ENCODE assay signal across 9 mouse cellular contexts in genomic region chr2:131096101-131096795, GRCm38 (mm10). TPM values are rescaled to one million over a fixed set of nuclear protein-coding genes. Genes with fewer than 3 reads are reported as not detected.
DNase-seq lines count a peak whose midpoint lies in the region; ATAC-seq and TF ChIP-seq lines count a peak whose summit lies in the region.
"Had no signal": no experiment of that assay in that cellular context is flagged by ENCODE, and none has a peak within 500 bp of the region (broad histone marks: within the 10 kb centered on the region; RNA-seq: fewer than 3 reads in every experiment).

No protein-coding gene starts in this region.

- no peaks in the 10 kb centered on the region for H3K27me3 ChIP-seq in midbrain, embryonic 10.5 days (ENCODE audit: low read depth, poor library complexity, severe bottlenecking)
- H3K27me3 ChIP-seq in midbrain, embryonic 15.5 days (replicated peaks) = no peaks in the 10 kb centered on the region
- no peaks in the 10 kb centered on the region for H3K27me3 ChIP-seq in lung, embryonic 15.5 days
- H3K27me3 ChIP-seq in stomach, embryonic 15.5 days (replicated peaks) = no peaks in the 10 kb centered on the region

- 29% methylated on average over 9 of the region's 9 CpGs for WGBS in midbrain, embryonic 10.5 days
- WGBS in midbrain, embryonic 15.5 days = 22% methylated on average over 9 of the region's 9 CpGs
- 6% methylated on average over 9 of the region's 9 CpGs for WGBS in lung, embryonic 15.5 days
- 8% methylated on average over 9 of the region's 9 CpGs for WGBS in stomach, embryonic 15.5 days

- no peaks in the 10 kb centered on the region for H3K9me3 ChIP-seq in midbrain, embryonic 10.5 days (replicated peaks)
- H3K9me3 ChIP-seq in midbrain, embryonic 15.5 days = no peaks in the 10 kb centered on the region
- H3K9me3 ChIP-seq in lung, embryonic 15.5 days = no peaks in the 10 kb centered on the region
- no peaks in the 10 kb centered on the region for H3K9me3 ChIP-seq in stomach, embryonic 15.5 days

- H3K36me3 ChIP-seq in midbrain, embryonic 10.5 days = no peaks in the 10 kb centered on the region
- no peaks in the 10 kb centered on the region for H3K36me3 ChIP-seq in midbrain, embryonic 15.5 days (replicated peaks)
- no peaks in the 10 kb centered on the region for H3K36me3 ChIP-seq in lung, embryonic 15.5 days
- no peaks in the 10 kb centered on the region for H3K36me3 ChIP-seq in stomach, embryonic 15.5 days

- H3K4me1 ChIP-seq in midbrain, embryonic 10.5 days = peaks cover 11% of the 10 kb centered on the region
- no peaks in the 10 kb centered on the region for H3K4me1 ChIP-seq in midbrain, embryonic 15.5 days
- peaks cover 12% of the 10 kb centered on the region for H3K4me1 ChIP-seq in lung, embryonic 15.5 days
- no peaks in the 10 kb centered on the region for H3K4me1 ChIP-seq in stomach, embryonic 15.5 days

- peak overlapping the region; percentile 20 for H3K4me3 ChIP-seq in midbrain, embryonic 10.5 days
- H3K4me3 ChIP-seq in midbrain, embryonic 15.5 days = no peak overlapping the region
- H3K4me3 ChIP-seq in lung, embryonic 15.5 days = 0 out of 2 replicates have a peak overlapping the region, but pooled peaks have one; percentile 5
- no peak overlapping the region for H3K4me3 ChIP-seq in stomach, embryonic 15.5 days (replicated peaks)

- no peak for TF ChIP-seq CTCF in brain, embryonic 14.5 days (IDR thresholded peaks at IDR 0.05; ENCODE audit: borderline replicate concordance, extremely low read depth, insufficient read depth, insufficient read length)

- H3K27ac ChIP-seq in midbrain, embryonic 10.5 days (replicated peaks) = peak overlapping the region; percentile 80
- H3K27ac ChIP-seq in midbrain, embryonic 15.5 days = no peak overlapping the region
- peak overlapping the region; percentile 88 for H3K27ac ChIP-seq in lung, embryonic 15.5 days
- peak overlapping the region; percentile 87 for H3K27ac ChIP-seq in stomach, embryonic 15.5 days

- no peak for ATAC-seq in midbrain, embryonic 15.5 days (replicated peaks)
- peak; percentile 88 for ATAC-seq in lung, embryonic 15.5 days (ENCODE audit: borderline replicate concordance, extremely low read depth, low FRiP score, low TSS enrichment)
- peak; percentile 90 for ATAC-seq in stomach, embryonic 15.5 days (ENCODE audit: insufficient read depth, low FRiP score, low read depth)

- no peak overlapping the region for H3K9ac ChIP-seq in midbrain, embryonic 15.5 days
- H3K9ac ChIP-seq in lung, embryonic 15.5 days = no peak overlapping the region
- no peak overlapping the region for H3K9ac ChIP-seq in stomach, embryonic 15.5 days

- peak; percentile 40 for DNase-seq in midbrain, embryonic 10.5 days (ENCODE audit: low spot score)
- peak; percentile 27 for DNase-seq in brain, embryonic 14.5 days (ENCODE audit: low read depth)
- DNase-seq in heart, adult 11 months = peak; percentile 99
- peak; percentile 48 for DNase-seq in kidney, adult 18-20 months
- DNase-seq in cerebellum, postnatal 14 days = no peak

- no peak for TF ChIP-seq POLR2A in brain, embryonic 14.5 days (IDR thresholded peaks at IDR 0.05; ENCODE audit: borderline replicate concordance, extremely low read depth, insufficient read depth, insufficient read length, poor library complexity, severe bottlenecking)

- H3K4me2 ChIP-seq in midbrain, embryonic 15.5 days = no peak overlapping the region
- peak overlapping the region; percentile 46 for H3K4me2 ChIP-seq in lung, embryonic 15.5 days
- H3K4me2 ChIP-seq in stomach, embryonic 15.5 days = peak overlapping the region; percentile 33; the same call in 1 of the 2 replicates

RNA-seq across cellular contexts. Expression of gene Siglec1, which starts 9.7 kb away (rescaled TPM):
- polyA plus RNA-seq in midbrain, embryonic 10.5 days (2016; fragmentation: Nextera tagmentation; extraction: Ambion mirVana) = 0.12 TPM in 2 replicates
- 0.27 and 0.59 TPM in 2 replicates for polyA plus RNA-seq in midbrain, embryonic 15.5 days (2015; fragmentation: Nextera tagmentation; extraction: Ambion mirVana)
- polyA plus RNA-seq in brain, embryonic 14.5 days (2012; rRNA removed) = 0.35 and 0.52 TPM in 2 replicates
- 0.44 and 0.47 TPM in 2 replicates for polyA plus RNA-seq in lung, embryonic 15.5 days (2015; fragmentation: Nextera tagmentation; extraction: Ambion mirVana)
- 0.40 and 0.48 TPM in 2 replicates for polyA plus RNA-seq in stomach, embryonic 15.5 days (2015; fragmentation: Nextera tagmentation; extraction: Ambion mirVana)

RNA-seq across cellular contexts. Expression of gene Hspa12b, which starts 30.8 kb away (rescaled TPM):
- polyA plus RNA-seq in midbrain, embryonic 10.5 days (2016; fragmentation: Nextera tagmentation; extraction: Ambion mirVana) = 6.5 and 7.6 TPM in 2 replicates
- polyA plus RNA-seq in midbrain, embryonic 15.5 days (2015; fragmentation: Nextera tagmentation; extraction: Ambion mirVana) = 4.4 and 4.6 TPM in 2 replicates
- polyA plus RNA-seq in brain, embryonic 14.5 days (2012; rRNA removed) = 8.6 and 10.1 TPM in 2 replicates
- polyA plus RNA-seq in lung, embryonic 15.5 days (2015; fragmentation: Nextera tagmentation; extraction: Ambion mirVana) = 15.0 and 16.5 TPM in 2 replicates
- 16.9 TPM in 2 replicates for polyA plus RNA-seq in stomach, embryonic 15.5 days (2015; fragmentation: Nextera tagmentation; extraction: Ambion mirVana)

RNA-seq across cellular contexts. Expression of gene Adam33, which starts 32.6 kb away (rescaled TPM):
- 0.84 and 1.1 TPM in 2 replicates for polyA plus RNA-seq in midbrain, embryonic 10.5 days (2016; fragmentation: Nextera tagmentation; extraction: Ambion mirVana)
- 1.3 and 2.1 TPM in 2 replicates for polyA plus RNA-seq in midbrain, embryonic 15.5 days (2015; fragmentation: Nextera tagmentation; extraction: Ambion mirVana)
- polyA plus RNA-seq in brain, embryonic 14.5 days (2012; rRNA removed) = 4.9 and 5.4 TPM in 2 replicates
- 4.0 and 8.1 TPM in 2 replicates for polyA plus RNA-seq in lung, embryonic 15.5 days (2015; fragmentation: Nextera tagmentation; extraction: Ambion mirVana)
- 7.4 and 8.0 TPM in 2 replicates for polyA plus RNA-seq in stomach, embryonic 15.5 days (2015; fragmentation: Nextera tagmentation; extraction: Ambion mirVana)

RNA-seq across cellular contexts. Expression of gene Gm11037, which starts 37.0 kb away (rescaled TPM):
- polyA plus RNA-seq in midbrain, embryonic 10.5 days (2016; fragmentation: Nextera tagmentation; extraction: Ambion mirVana) = not detected in 2 replicates
- polyA plus RNA-seq in midbrain, embryonic 15.5 days (2015; fragmentation: Nextera tagmentation; extraction: Ambion mirVana) = not detected in 2 replicates
- polyA plus RNA-seq in brain, embryonic 14.5 days (2012; rRNA removed) = not detected in 2 replicates
- not detected in 2 replicates for polyA plus RNA-seq in lung, embryonic 15.5 days (2015; fragmentation: Nextera tagmentation; extraction: Ambion mirVana)
- polyA plus RNA-seq in stomach, embryonic 15.5 days (2015; fragmentation: Nextera tagmentation; extraction: Ambion mirVana) = not detected in 2 replicates
- polyA plus RNA-seq: frontal cortex, adult 2 months had no signal

RNA-seq across cellular contexts. Expression of gene Gfra4, which starts 53.4 kb away (rescaled TPM):
- 3.6 and 3.7 TPM in 2 replicates for polyA plus RNA-seq in midbrain, embryonic 10.5 days (2016; fragmentation: Nextera tagmentation; extraction: Ambion mirVana)
- 39.4 and 43.1 TPM in 2 replicates for polyA plus RNA-seq in midbrain, embryonic 15.5 days (2015; fragmentation: Nextera tagmentation; extraction: Ambion mirVana)
- 43.7 and 54.0 TPM in 2 replicates for polyA plus RNA-seq in brain, embryonic 14.5 days (2012; rRNA removed)
- 12.5 and 12.9 TPM in 2 replicates for polyA plus RNA-seq in lung, embryonic 15.5 days (2015; fragmentation: Nextera tagmentation; extraction: Ambion mirVana)
- polyA plus RNA-seq in stomach, embryonic 15.5 days (2015; fragmentation: Nextera tagmentation; extraction: Ambion mirVana) = 12.7 and 14.0 TPM in 2 replicates

Comparison
In these comparisons a context has a peak if more than half of its experiments do, and no peak if none do; other contexts are left out.
1. H3K4me3 ChIP-seq: peak in midbrain, embryonic 10.5 days (single experiment) and lung, embryonic 15.5 days (single experiment); none in midbrain, embryonic 15.5 days (single experiment) and stomach, embryonic 15.5 days (single experiment).
2. DNase-seq: peak in midbrain, embryonic 10.5 days (single experiment), brain, embryonic 14.5 days (single experiment), heart, adult 11 months (single experiment) and kidney, adult 18-20 months (single experiment); none in cerebellum, postnatal 14 days (0 of 2).